Mouse (Mus musculus): ENCODE data around the gene Rock2.

Rock2 gene

DNA sequence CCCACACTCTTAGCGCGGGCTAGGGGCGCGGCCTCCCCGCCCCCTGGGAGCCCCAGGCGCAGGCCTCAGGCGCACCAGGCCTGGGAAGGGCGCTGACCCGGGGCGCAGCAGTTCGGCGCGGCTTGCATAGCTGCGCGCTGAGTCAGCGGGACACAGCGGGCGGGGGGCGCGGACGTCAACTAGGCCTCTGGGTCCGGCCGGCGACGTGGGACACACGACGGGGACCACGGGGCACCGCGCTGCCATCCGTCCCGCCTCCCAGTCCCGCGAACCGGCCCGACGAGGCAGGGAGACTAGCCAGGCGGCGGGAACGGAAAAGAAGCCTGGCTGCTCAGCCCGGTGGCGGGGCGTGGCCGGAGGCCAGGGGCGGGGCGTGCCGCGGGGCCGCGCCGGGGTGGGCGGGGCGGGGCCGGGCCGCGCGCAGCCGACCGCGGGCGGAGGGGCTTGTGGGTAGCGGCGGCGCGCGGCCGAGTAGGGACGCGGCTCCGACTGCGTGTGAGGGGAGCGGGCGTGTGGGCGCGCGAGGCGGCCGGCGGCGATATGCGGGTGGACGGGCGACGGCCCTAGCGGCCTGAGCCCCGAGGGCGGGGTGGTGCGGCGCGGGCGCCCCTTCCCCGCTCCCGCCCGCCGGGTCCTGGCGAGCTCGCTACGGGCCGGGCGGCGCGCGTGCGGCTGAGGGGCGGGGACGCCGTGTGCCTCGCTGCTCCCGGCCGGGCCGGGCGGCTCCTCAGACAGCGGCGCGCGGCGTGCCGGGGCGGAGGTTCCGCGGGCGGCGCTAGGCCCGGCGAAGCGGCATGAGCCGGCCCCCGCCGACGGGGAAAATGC lies at the start of gene Rock2:
TSS of gene Rock2 (plus strand) at position 500 of the 825 bp plus-strand sequence.
- DNase-seq (ENCODE audit: low spot score): no peak

DNA sequence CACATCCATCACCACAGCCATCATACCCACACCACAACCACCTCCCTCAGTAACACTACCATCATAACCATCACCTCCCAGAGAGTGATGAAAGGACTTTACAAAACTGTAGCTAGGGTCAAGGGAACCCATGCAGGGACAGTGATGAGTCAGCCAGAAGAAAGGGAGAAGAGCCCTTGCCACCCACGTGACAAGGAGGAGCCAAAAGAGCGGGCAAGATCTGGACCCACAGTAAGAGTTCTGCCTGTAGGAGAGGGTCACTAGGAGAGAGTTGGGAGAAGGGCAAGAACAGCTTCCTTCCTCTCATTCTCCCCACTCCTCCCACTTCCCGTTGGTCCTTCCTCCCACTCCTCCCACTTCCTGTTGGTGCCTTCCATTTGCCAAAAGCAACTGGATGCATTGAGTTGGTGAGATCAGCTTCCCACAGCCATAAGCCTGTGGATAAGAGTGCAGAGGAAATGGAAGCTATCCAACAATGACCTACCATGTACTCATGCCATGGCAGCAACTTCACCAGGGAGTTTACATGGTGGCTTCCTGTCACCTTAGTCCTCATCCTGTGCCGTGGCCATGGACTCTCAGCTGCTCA lies 47.4 kb upstream of the Rock2 start:
- no peak for DNase-seq (ENCODE audit: low spot score)

DNA sequence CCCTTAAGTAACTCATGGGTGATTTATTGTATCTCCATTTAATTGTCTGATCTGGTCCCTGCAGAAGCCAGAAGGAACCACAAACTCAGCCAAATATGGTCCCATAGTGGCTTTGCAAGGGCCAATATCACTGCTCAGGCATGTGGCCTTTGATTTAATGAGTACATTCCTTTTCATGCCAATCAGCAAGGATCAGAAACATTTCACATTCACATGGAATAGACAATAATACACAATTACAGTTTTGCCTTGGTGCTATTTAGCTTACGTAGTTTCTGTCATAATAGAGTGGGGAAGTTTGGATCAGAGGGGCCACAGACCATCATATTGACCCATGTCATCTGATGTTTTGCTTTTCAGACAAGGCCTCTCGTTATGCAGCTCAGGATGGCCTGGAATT lies 46.2 kb upstream of the Rock2 start:
- DNase-seq (ENCODE audit: low spot score): no peak

DNA sequence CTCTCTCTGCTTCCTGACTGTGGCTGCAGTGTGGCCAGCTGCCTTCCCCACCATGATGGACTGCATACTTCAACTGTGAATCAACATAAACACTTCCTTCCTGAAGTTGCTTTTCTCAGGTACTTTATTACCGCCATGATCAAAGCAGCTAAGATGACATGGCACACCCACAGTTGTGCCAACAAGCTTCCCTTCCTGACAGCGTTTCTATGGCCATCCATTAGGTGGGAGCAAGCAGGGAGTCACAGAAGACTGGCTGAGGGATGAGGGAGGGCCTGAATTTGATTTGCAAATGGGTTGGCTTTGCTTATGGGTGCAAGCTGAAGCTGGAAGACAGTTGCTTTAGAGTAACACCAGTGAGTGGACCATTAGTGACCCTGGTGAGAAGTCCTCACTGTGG lies 44.9 kb upstream of the Rock2 start:
- DNase-seq (ENCODE audit: low spot score): no peak

GRCm38 (mm10) chr12:16850431-16851375 lies 44.0 kb upstream of the Rock2 start:
- no peak for DNase-seq (ENCODE audit: low spot score)

DNA sequence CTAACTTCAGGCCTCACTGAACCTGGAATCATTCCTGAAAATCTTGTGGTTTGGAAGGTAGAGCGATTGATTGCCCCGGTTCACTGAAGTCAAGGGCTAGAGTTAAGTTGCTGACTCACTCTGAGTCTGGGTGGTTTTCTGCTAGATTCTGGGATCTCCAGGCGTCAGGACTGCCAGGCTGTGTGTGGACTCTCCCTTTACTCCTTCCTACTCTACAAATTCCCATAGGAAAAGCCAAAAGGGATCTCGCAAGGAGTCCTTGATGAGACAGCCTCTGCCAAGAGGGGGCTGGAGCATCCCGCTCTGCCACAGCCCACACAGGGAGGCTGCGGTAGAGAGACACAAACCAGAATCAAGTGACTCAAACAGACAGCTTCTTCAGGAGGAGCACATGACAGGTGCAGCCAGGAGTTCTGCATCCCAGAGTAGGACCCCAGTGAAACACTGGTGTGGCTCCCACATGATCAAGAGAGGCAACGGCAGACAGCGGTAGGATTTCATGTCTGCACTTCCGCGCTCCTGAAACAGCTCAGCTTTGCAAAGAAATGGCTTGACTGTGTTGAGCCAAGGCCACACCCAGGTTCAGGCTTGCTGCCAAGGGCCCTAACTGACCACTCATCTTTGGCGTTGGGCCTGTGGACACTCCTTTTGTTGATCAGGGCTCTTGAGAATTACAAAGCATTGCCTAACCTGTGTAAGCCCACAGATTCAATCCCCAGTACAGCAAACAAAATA lies 41.1 kb upstream of the Rock2 start:
- DNase-seq (ENCODE audit: low spot score): no peak

DNA sequence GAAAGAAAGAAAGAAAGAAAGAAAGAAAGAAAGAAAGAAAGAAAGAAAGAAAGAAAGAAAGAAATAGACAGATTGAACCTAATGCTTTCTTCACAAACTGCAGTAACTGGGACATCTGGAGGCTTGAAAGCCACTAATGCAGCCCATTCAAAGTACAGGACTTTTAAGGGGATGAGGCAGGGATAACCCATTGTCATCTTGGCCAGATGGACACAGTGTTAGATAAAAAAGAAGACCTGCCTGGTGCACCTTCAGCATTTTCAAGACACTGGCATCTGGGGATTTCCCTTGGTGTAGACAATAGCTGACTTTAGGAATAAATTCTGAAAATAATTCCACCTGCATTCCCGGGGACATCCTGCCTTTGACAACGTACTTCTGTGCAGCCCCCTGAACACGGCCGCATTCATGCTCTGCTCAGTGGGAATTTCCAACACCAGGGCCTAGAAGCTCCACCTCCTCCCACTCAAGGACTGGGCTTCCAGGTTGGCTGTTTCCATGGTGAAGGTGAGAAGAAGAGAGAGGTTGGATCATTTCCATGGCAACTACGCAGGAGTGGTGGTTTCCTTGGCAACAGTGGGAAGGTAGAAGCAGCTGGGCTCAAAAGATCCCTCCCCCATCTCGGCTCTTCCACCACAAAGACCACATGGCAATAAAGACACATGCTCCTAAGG lies 38.9 kb upstream of the Rock2 start:
- DNase-seq (ENCODE audit: low spot score): peak; percentile 76

- no peak for DNase-seq (ENCODE audit: low spot score)
Observed at GRCm38 (mm10) chr12:16856306-16856679, 38.4 kb upstream of the Rock2 start.

- DNase-seq (ENCODE audit: low spot score): no peak
Observed at GRCm38 (mm10) chr12:16858081-16858480, 36.6 kb upstream of the Rock2 start.

- DNase-seq (ENCODE audit: low spot score): no peak
Observed at GRCm38 (mm10) chr12:16859781-16860180, 34.9 kb upstream of the Rock2 start.

GRCm38 (mm10) chr12:16860533-16860932 lies 34.2 kb upstream of the Rock2 start:
- DNase-seq (ENCODE audit: low spot score): no peak

DNA sequence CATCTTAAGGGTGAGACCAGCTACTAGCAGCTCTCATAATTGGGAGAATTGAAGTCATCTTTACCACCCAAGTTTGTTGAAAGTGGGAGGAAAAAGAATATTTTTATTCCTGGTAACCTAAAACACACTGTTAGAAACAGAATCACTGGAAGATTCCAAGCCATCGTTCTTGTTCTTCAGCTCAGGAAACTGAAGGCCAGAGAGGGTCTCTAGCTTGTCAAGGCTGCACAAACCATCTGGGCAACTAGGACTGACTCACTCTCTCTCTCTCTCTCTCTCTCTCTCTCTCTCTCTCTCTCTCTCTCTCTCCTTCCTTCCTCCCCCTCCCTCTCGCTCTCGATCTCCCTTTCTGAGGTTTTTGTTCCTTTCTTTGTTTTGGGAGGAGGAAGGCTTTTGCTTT lies 33.7 kb upstream of the Rock2 start:
- no peak for DNase-seq (ENCODE audit: low spot score)

DNA sequence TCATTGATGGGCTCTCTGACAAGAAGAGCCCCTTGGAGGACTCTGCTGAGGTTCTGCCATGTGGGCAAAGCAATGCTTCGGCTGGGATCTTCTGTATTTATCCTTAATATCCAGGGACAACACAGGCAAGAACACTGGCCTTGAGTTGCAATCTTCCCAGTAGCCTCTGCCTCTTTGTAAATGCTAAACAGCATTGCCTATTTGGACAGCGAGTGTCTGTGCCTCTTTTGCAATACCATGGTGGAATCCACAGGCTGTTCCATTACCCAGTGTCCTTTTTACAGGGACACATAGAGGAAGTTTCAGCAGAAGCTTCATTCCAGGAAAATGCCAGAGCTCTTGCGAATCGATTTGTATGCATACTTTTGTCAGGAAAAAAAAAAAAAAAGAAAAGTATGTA lies 30.2 kb upstream of the Rock2 start:
- DNase-seq (ENCODE audit: low spot score): no peak

- no peak for DNase-seq (ENCODE audit: low spot score)
Observed at GRCm38 (mm10) chr12:16865871-16866270, 28.8 kb upstream of the Rock2 start.

GRCm38 (mm10) chr12:16866460-16866859 lies 28.2 kb upstream of the Rock2 start:
- no peak for DNase-seq (ENCODE audit: low spot score)

DNA sequence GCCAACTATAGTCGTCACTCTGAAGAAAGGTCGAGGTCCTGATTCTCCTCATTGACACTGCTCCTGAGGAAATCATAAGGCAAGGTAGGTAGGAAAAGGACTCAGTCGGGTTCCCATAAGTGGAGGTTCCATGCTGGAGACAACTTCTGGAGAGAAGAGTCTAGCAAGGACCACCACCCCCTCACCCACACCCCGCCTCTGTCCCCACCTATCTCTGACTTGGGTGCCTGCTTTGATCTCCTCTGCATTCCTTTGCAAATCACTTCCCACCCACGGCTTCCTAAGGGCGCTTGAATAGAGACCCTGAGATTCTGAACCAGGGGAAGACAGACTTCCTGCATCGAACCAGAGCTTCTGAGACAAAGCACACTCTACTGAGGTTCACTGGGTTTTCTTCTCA lies 27.4 kb upstream of the Rock2 start:
- DNase-seq (ENCODE audit: low spot score): no peak

DNA sequence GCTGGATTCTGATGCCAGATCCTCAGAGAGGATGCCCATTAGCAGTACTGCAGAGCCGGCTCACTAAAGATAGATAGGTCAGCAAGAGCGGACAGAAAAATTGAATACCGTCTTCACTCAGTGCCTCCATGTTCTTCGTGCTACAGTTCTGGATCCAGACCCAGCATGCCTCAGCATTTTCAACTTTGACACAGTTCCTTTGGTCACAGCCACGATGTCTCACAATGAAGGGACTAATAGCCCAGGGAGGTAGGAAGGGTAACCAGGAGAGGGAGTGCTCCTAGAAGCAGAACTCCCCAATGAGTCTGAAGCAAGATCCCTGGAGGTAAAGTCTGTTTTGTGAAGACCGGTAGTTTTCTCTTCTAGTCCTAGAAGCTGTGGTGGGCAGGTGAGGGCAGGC lies 26.1 kb upstream of the Rock2 start:
- DNase-seq (ENCODE audit: low spot score): no peak

GRCm38 (mm10) chr12:16869091-16869778 lies 25.5 kb upstream of the Rock2 start:
- no peak for DNase-seq (ENCODE audit: low spot score)

GRCm38 (mm10) chr12:16869870-16870404 lies 24.8 kb upstream of the Rock2 start:
- no peak for DNase-seq (ENCODE audit: low spot score)

DNA sequence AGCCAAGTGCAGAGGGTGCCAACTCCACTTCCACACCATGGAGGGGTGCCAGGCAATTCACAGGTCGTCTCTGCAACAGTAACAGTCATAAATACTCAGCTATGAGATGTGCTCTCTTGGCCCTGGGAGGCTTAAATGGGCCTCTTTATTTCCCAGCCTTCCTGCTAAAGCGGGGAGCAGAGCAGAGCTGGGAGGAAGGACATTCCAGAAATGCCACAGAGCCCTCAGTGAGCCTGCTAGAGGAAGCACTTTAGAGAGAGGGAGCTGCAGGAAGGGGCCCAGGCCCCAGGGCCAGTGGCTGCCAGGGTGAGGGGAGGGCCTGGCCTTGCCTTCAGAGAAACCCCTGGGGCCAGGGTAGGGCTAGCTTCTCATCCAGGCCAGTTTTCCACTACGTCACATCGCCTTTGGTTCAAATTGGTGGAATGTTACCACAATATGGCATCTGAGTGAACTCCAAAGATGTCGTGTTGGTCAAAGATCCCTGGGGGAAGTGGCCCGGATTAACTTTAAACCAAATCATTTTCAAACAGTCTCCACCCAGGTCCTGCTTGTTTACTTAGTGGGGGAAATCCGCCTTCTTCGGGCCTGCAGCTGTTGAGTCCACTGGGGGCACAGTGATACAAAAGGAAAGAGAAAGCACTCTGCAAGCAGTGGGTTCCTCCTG lies 24.2 kb upstream of the Rock2 start:
- no peak for DNase-seq (ENCODE audit: low spot score)

All from layer of hippocampus, adult 9-10 months (tissue).